Mouse (Mus musculus) brain, adult 2 months (tissue): ENCODE data around the gene Pif1.

Source experiments
- DNase-seq: peaks from one replicate; pipeline ENCODE4 v3.0.0; 2011; ENCODE audit warnings: low read depth, low spot score

The Pif1 gene

GRCm38 (mm10) chr9:65639065-65639464 is 52.1 kb downstream of the Pif1 start:
- DNase-seq: no peak

DNA sequence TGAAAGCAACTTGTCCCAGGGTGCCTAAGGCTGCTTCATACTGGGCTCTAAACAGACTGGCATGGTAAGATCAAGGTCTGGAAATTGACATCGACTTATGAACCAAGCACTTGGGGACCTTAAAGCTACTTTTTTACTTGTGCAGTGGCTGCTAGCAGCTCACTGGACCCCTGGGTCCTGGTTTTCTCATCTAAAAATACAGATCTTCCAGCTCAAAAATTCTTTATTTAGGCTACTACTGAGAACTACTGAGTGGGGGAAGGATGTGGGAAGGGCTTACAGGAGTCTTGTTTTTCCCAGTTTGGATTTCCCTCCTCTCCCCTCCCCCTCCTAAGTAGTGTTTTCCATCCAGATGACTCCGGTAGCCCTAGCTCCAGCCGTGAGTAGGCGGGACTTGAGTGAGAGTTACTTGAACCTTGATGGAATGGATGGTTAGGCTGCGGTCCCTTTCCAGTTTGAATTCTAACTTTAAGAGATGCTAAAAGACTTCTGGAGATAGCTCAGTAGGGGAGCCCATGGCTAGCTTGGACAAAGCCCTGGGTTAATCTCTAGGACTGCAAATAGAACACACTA is 54.0 kb downstream of the Pif1 start:
- DNase-seq: no peak

- no peak for DNase-seq
These were observed 54.6 kb downstream of the Pif1 start for GRCm38 (mm10) chr9:65641446-65642052.

DNA sequence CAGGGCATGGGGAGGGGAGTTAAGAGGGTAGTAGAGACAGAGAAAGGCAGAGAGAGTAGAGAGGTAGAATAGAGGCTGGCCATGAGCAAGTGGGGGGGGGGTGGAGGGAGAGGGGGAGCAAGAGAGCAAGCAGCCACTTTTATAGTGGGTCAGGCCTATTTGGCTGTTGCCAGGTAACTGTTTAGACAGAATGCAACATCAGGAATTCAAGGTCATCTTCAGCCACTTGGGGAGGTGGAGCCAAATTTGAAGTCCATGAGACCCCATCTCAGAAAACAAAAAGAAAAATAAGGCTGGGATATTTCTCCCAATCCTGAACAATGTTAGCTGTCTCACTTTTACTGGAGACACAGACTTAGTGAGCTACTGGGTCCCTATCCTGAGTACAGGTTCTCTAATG is 55.6 kb downstream of the Pif1 start:
- DNase-seq: no peak

DNA sequence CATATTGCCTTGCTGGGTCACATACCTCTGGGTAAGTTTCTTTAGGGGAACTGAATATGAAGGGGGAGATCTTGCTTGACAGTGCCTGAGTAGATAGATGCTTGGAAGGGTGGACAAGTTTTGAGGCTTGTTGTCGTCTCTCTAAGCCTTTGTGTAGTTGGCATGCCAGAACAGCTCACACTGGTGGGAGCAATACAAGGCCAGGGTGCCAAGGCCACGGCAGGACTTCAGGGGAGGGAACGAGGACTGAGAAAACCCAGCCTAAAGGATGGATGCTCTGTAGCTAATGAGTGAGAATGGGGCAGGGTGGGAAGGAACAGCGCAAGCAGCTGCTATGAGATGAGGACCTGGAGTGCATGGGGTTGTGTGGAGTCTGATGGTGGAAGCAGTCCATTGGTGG is 58.0 kb downstream of the Pif1 start:
- DNase-seq: no peak
